In genomic region chr19:40738683-40739324, GRCm38 (mm10) we compare ENCODE assay signal across 30 mouse cellular contexts. TPM values are rescaled to one million over a fixed set of nuclear protein-coding genes. Genes with fewer than 3 reads are reported as not detected.
A peak's percentile ranks its signal among the peaks of the same experiment; 100 is the strongest.
DNase-seq lines count a peak whose midpoint lies in the region; ATAC-seq and TF ChIP-seq lines count a peak whose summit lies in the region.
"Had no signal": no experiment of that assay in that cellular context is flagged by ENCODE, and none has a peak within 500 bp of the region (broad histone marks: within the 10 kb centered on the region; RNA-seq: fewer than 3 reads in every experiment).

No protein-coding gene starts in this region.

- no peaks in the 10 kb centered on the region for H3K9me3 ChIP-seq in heart, postnatal 0 days (replicated peaks; ENCODE audit: control insufficient read depth, low read length)
- no peaks in the 10 kb centered on the region for H3K9me3 ChIP-seq in lung, postnatal 0 days (ENCODE audit: low read length)
- no peaks in the 10 kb centered on the region for H3K9me3 ChIP-seq in limb, embryonic 10.5 days (replicated peaks)
- H3K9me3 ChIP-seq in stomach, postnatal 0 days (ENCODE audit: control insufficient read depth, low read length) = no peaks in the 10 kb centered on the region
- H3K9me3 ChIP-seq: embryonic facial prominence, embryonic 10.5 days; embryonic facial prominence, embryonic 15.5 days; forebrain, embryonic 12.5 days; limb, embryonic 12.5 days; stomach, embryonic 15.5 days had no signal

- no peak overlapping the region for H3K9ac ChIP-seq in heart, postnatal 0 days (replicated peaks; ENCODE audit: low read depth, low read length)
- H3K9ac ChIP-seq in lung, postnatal 0 days (replicated peaks; ENCODE audit: low read depth) = no peak overlapping the region
- H3K9ac ChIP-seq in stomach, postnatal 0 days (ENCODE audit: low read length) = no peak overlapping the region
- H3K9ac ChIP-seq: embryonic facial prominence, embryonic 15.5 days; forebrain, embryonic 12.5 days; limb, embryonic 12.5 days; stomach, embryonic 15.5 days had no signal

- H3K4me1 ChIP-seq in heart, postnatal 0 days (ENCODE audit: control insufficient read depth, insufficient read depth) = no peaks in the 10 kb centered on the region
- H3K4me1 ChIP-seq in lung, postnatal 0 days (ENCODE audit: insufficient read depth, low read depth, low read length) = no peaks in the 10 kb centered on the region
- peaks cover 25% of the 10 kb centered on the region for H3K4me1 ChIP-seq in limb, embryonic 10.5 days
- H3K4me1 ChIP-seq in stomach, postnatal 0 days (replicated peaks; ENCODE audit: control insufficient read depth, insufficient read depth) = no peaks in the 10 kb centered on the region

- no peak for ATAC-seq in heart, postnatal 0 days (ENCODE audit: insufficient read depth, low read depth)
- peak; percentile 61 for ATAC-seq in lung, postnatal 0 days
- ATAC-seq in stomach, postnatal 0 days (ENCODE audit: low FRiP score, low TSS enrichment) = 0 out of 2 replicates have a peak, but pooled peaks have one; percentile 35
- ATAC-seq: activated CD4-positive, CD25-positive, alpha-beta regulatory T cell, adult 4 months; hindbrain, embryonic 16.5 days had no signal

- H3K36me3 ChIP-seq in heart, postnatal 0 days (replicated peaks; ENCODE audit: control insufficient read depth, insufficient read depth, low read length) = no peaks in the 10 kb centered on the region
- no peaks in the 10 kb centered on the region for H3K36me3 ChIP-seq in lung, postnatal 0 days (ENCODE audit: insufficient read depth, low read length)
- H3K36me3 ChIP-seq in limb, embryonic 10.5 days = no peaks in the 10 kb centered on the region
- no peaks in the 10 kb centered on the region for H3K36me3 ChIP-seq in stomach, postnatal 0 days (ENCODE audit: control insufficient read depth, insufficient read depth, low read length)
- H3K36me3 ChIP-seq: embryonic facial prominence, embryonic 10.5 days; embryonic facial prominence, embryonic 15.5 days; limb, embryonic 12.5 days; stomach, embryonic 15.5 days had no signal

- no peak for DNase-seq in heart, postnatal 0 days (ENCODE audit: low spot score)
- no peak for DNase-seq in heart, postnatal 36 days
- DNase-seq in lung, postnatal 0 days (ENCODE audit: low spot score) = no peak
- DNase-seq in lung, postnatal 4 days = no peak
- DNase-seq in limb, embryonic 10.5 days (ENCODE audit: low spot score) = no peak
- DNase-seq in stomach, postnatal 0 days (ENCODE audit: low spot score) = no peak
- DNase-seq in Muller cell, postnatal 12 days (ENCODE audit: inconsistent ontology term) = no peak
- DNase-seq in yolk sac, embryonic 10.5 days (ENCODE audit: low spot score) = no peak
- DNase-seq: adrenal gland, adult 2 months; adrenal gland, postnatal 36 days; cerebellum, adult 2 months; cerebellum, postnatal 25 days; gastrocnemius, postnatal 10 days; kidney, adult 11 months; kidney, postnatal 14 days; layer of hippocampus, adult 9-11 months; lung, adult 18-20 months; lung, postnatal 10 days; midbrain, embryonic 14.5 days had no signal

- H3K27ac ChIP-seq in heart, postnatal 0 days (ENCODE audit: low read depth) = peak overlapping the region; percentile 38; the same call in 1 of the 2 replicates
- 0 out of 2 replicates have a peak overlapping the region, but pooled peaks have one; percentile 3 for H3K27ac ChIP-seq in lung, postnatal 0 days (ENCODE audit: low read length)
- H3K27ac ChIP-seq in limb, embryonic 10.5 days = peak overlapping the region; percentile 57; the same call in 1 of the 2 replicates
- H3K27ac ChIP-seq in stomach, postnatal 0 days (replicated peaks) = no peak overlapping the region
- H3K27ac ChIP-seq: embryonic facial prominence, embryonic 10.5 days; embryonic facial prominence, embryonic 15.5 days; forebrain, embryonic 12.5 days; limb, embryonic 12.5 days; stomach, embryonic 15.5 days had no signal

- no peak overlapping the region for H3K4me3 ChIP-seq in heart, postnatal 0 days (ENCODE audit: low read depth, low read length)
- H3K4me3 ChIP-seq in lung, postnatal 0 days (ENCODE audit: low read depth, low read length) = no peak overlapping the region
- no peak overlapping the region for H3K4me3 ChIP-seq in limb, embryonic 10.5 days
- H3K4me3 ChIP-seq in stomach, postnatal 0 days (ENCODE audit: low read depth, low read length) = no peak overlapping the region
- H3K4me3 ChIP-seq: embryonic facial prominence, embryonic 10.5 days; embryonic facial prominence, embryonic 15.5 days; forebrain, embryonic 12.5 days; limb, embryonic 12.5 days; stomach, embryonic 15.5 days had no signal

- no peak overlapping the region for H3K4me2 ChIP-seq in heart, postnatal 0 days (ENCODE audit: low read depth, low read length)
- no peak overlapping the region for H3K4me2 ChIP-seq in lung, postnatal 0 days (replicated peaks; ENCODE audit: low read depth, low read length)
- H3K4me2 ChIP-seq in stomach, postnatal 0 days (replicated peaks; ENCODE audit: low read depth) = no peak overlapping the region
- H3K4me2 ChIP-seq: embryonic facial prominence, embryonic 15.5 days; forebrain, embryonic 12.5 days; heart, embryonic 11.5 days; limb, embryonic 12.5 days; stomach, embryonic 15.5 days had no signal

- intact Hi-C loops in heart, postnatal 36 days (cut with DNase I) = no loop called here

- TF ChIP-seq CTCF in heart, postnatal 0 days (IDR thresholded peaks at IDR 0.05; ENCODE audit: low read depth) = no peak
- TF ChIP-seq CTCF in lung, postnatal 0 days (IDR thresholded peaks at IDR 0.05) = no peak
- TF ChIP-seq CTCF in stomach, postnatal 0 days (IDR thresholded peaks at IDR 0.05; ENCODE audit: low read depth) = no peak

- H3K27me3 ChIP-seq in heart, postnatal 0 days (ENCODE audit: control insufficient read depth, insufficient read depth, low read length) = no peaks in the 10 kb centered on the region
- no peaks in the 10 kb centered on the region for H3K27me3 ChIP-seq in lung, postnatal 0 days (replicated peaks; ENCODE audit: insufficient read depth, low read length)
- H3K27me3 ChIP-seq in limb, embryonic 10.5 days (ENCODE audit: low read depth, poor library complexity, severe bottlenecking) = no peaks in the 10 kb centered on the region
- no peaks in the 10 kb centered on the region for H3K27me3 ChIP-seq in stomach, postnatal 0 days (ENCODE audit: control insufficient read depth, insufficient read depth, low read length)
- H3K27me3 ChIP-seq: embryonic facial prominence, embryonic 15.5 days; forebrain, embryonic 12.5 days; limb, embryonic 12.5 days; stomach, embryonic 15.5 days had no signal

- WGBS in heart, postnatal 0 days = 73% methylated on average over 13 of the region's 13 CpGs
- WGBS in lung, postnatal 0 days = 74% methylated on average over 13 of the region's 13 CpGs
- 78% methylated on average over 13 of the region's 13 CpGs for WGBS in limb, embryonic 10.5 days
- WGBS in stomach, postnatal 0 days = 77% methylated on average over 13 of the region's 13 CpGs

- TF ChIP-seq EP300 in heart, postnatal 0 days (IDR thresholded peaks at IDR 0.05; ENCODE audit: low read depth) = no peak
- TF ChIP-seq EP300 in lung, postnatal 0 days (IDR thresholded peaks at IDR 0.05) = no peak
- no peak for TF ChIP-seq EP300 in stomach, postnatal 0 days (optimal IDR thresholded peaks at IDR 0.05)

RNA-seq across cellular contexts. Expression of gene Cc2d2b, which starts 9.7 kb away (rescaled TPM):
- total RNA-seq in heart, postnatal 0 days (2014; rRNA removed; ENCODE audit: low replicate concordance) = not detected in 2 replicates
- 0.05 TPM in 1 of 2 replicates, not detected in the other for polyA plus RNA-seq in heart, postnatal 0 days (2015; fragmentation: Nextera tagmentation; extraction: Ambion mirVana)
- total RNA-seq in heart, postnatal 36 days (2021) = not detected
- 0.21 and 0.33 TPM in 2 replicates for polyA plus RNA-seq in lung, postnatal 0 days (2015; fragmentation: Nextera tagmentation; extraction: Ambion mirVana)
- 0.29 and 0.64 TPM in 2 replicates for polyA plus RNA-seq in limb, embryonic 10.5 days (2016; fragmentation: Nextera tagmentation; extraction: Ambion mirVana)
- polyA plus RNA-seq in stomach, postnatal 0 days (2015; fragmentation: Nextera tagmentation; extraction: Ambion mirVana) = 0.12 and 0.21 TPM in 2 replicates
- total RNA-seq: adrenal gland, adult 2 months; adrenal gland, postnatal 36 days; gastrocnemius, postnatal 10 days; monocyte, adult 5-6 weeks had no signal
- polyA plus RNA-seq: adrenal gland, adult 2 months; embryonic facial prominence, embryonic 15.5 days; heart, embryonic 16.5 days; kidney, embryonic 14.5 days had no signal
